Mouse (Mus musculus): Measurements from ENCODE around the gene Fnbp1l.

Fnbp1l gene

GRCm38 (mm10) chr3:122603229-122603628, 16.3 kb downstream of the Fnbp1l start:
- DNase-seq: peak; percentile 27 to 43

GRCm38 (mm10) chr3:122602370-122602769, 17.1 kb downstream of the Fnbp1l start:
- DNase-seq: peak in 1 of 2 experiments; percentile 23

DNA sequence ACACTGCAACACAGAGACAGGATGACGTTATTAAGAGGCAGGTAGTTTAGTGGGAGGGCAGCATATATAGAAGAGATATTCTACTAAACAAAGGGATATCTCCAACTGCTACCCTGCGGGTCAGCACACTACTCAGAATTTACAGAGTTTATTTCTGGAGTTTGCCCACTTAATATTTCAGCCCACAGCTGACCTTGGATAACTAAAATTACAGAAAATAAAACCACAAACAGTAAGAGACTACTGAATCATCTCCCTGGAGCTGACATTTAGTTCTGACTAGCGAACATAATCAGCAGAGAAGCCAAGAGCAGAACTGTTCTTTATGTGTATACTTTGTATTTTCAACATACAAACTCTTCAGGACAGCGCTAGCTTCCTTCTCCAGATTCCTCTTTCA, 20.2 kb downstream of the Fnbp1l start:
- no peak for DNase-seq

DNA sequence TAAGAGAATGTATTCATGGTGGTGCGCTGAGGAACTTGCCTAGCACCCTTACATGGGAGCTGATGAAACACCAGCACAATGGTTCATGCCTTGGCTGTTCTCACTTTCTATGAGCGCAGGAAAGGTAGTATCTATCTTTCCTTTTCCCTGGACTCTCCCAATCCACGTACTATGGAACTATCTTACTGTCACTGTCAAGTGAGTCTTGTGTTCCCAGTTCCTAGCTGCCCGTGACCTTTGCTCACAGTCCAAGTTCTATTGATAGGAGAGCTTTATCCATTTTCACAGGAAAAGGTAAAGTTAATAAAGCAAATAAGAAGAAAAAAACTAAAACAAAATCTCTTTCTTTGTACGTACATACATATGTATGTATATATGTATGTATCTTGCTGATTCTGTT, 28.7 kb downstream of the Fnbp1l start:
- no peak for DNase-seq

DNA sequence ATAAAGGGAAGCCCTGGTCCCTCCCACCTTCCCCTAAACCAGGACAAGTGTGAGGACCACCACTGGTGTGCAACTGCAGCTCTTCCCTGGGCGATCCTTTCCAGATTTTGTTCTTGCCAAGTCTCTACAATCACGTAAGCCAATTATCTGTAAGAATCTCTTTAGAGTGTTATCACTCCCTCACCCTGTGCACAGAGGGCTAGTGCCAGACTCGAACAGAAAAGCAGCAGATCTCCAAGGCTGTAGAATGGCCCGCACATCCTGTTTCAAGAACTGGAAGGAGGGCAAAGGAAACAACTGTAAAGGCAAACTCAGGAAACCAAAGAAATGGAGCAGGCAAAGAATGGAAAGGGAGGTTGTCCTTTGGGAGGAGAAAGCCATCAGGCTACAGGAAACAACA, 29.2 kb downstream of the Fnbp1l start:
- DNase-seq: no peak

GRCm38 (mm10) chr3:122586918-122587641, 32.4 kb downstream of the Fnbp1l start:
- no peak for DNase-seq

- DNase-seq: no peak
Measured at GRCm38 (mm10) chr3:122577360-122577759, 42.2 kb downstream of the Fnbp1l start.

GRCm38 (mm10) chr3:122574921-122575320, 44.6 kb downstream of the Fnbp1l start:
- DNase-seq: no peak

- DNase-seq: no peak
Measured at GRCm38 (mm10) chr3:122573426-122574286, 45.9 kb downstream of the Fnbp1l start.

GRCm38 (mm10) chr3:122566549-122566948, 53.0 kb downstream of the Fnbp1l start:
- DNase-seq: no peak

DNA sequence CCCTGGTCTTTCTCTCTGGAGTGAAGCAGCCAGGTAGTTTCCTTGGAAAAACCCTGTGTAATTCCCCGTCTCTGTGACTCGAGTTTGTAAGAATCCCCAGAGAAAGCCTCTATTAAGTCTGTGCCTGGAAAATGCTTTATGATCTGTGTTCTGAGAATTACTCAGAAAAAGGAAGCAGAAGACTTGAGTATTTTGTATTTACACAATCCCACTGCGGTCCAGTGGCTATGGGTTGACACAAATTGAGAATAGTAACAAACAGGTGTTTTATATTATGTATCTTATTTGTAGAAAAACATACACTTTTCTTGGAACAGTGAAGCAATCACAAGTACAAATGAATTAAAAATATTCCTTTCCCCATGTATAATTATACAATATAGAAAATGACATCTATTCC, 53.4 kb downstream of the Fnbp1l start:
- no peak for DNase-seq

GRCm38 (mm10) chr3:122565285-122565684, 54.2 kb downstream of the Fnbp1l start:
- peak in 1 of 2 experiments; percentile 60 for DNase-seq

GRCm38 (mm10) chr3:122557766-122558165, 61.7 kb downstream of the Fnbp1l start:
- no peak for DNase-seq

DNA sequence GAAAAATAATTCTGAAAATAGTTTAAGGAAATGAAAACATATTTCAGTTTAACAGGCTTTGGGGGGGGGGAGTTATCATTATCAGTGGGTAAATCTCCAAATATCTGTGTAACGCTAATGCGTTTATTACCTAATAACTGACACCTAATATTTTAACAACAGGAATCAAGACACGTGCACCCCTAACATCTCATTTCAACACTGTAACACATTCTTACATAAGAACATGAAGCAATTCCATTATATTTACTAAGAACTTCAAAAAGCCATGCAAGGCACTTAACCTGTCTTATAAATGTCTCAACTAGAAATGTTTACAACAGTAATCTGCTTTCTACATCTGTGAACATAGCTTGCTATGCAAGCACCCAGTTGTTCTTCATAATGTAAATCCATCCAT, 68.3 kb downstream of the Fnbp1l start:
- no peak for DNase-seq

- DNase-seq: no peak
Measured at GRCm38 (mm10) chr3:122547469-122547868, 72.0 kb downstream of the Fnbp1l start.

- no peak for DNase-seq
Measured at GRCm38 (mm10) chr3:122545346-122545745, 74.2 kb downstream of the Fnbp1l start.

DNA sequence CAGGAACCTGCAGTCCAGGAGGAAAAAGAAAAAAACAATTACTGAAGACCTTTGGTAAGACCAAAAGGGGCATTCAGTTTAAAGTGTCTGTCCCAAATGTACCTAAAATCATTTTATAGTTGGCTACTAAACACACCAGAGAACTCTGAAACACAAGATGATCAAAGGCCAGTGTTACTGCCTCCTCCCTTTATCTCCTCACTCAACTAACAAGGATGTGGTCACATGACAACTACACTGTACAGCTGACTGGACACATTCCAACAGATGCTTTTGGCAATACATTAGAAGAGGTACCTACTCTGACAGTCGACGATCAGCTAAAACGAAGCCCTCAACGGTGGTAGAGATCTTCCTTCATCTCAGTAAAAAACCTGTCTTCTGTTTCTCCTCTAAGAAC, 78.6 kb downstream of the Fnbp1l start:
- DNase-seq: no peak

- no peak for DNase-seq
Measured at GRCm38 (mm10) chr3:122539961-122540690, 79.4 kb downstream of the Fnbp1l start.

GRCm38 (mm10) chr3:122538851-122539250, 80.7 kb downstream of the Fnbp1l start:
- DNase-seq: no peak

DNA sequence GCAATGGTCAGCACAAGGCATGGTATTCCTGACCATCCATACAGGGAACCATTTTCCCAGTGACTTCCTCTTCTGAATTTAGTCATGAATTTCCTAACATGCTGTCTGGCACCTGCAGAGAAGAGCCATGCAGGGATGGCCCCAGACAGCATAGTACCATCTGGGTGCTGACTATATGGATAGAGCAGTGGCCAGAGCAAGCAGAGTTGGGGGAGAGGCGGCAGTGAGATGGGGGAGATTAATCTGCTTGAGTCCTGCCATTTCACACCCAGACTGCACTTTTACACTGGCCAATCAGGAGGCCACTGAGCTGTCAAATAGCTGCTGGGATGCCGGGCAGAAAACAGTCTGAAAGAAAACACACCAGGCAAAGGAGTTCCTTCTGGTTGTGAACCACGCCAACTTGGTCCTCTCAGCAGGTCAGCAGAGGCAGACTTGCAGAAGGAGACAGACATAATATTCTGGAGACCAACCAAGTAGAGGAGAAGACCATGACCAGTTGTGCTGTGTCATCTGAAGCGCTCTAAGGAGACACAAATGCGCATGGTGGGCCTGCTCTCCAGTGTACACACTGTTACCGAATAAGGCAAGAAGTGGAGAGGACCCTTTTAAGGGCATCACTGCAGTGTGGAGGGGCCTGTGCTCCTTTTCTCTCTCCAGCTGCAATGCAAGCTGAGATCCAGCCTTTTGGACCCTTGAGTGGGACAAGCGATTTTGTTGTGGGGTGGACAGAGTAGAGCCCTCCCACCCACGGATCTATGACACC, 83.4 kb downstream of the Fnbp1l start:
- no peak for DNase-seq

- no peak for DNase-seq
Measured at GRCm38 (mm10) chr3:122528477-122528876, 91.0 kb downstream of the Fnbp1l start.

GRCm38 (mm10) chr3:122521294-122521693, 98.2 kb downstream of the Fnbp1l start:
- no peak for DNase-seq

DNA sequence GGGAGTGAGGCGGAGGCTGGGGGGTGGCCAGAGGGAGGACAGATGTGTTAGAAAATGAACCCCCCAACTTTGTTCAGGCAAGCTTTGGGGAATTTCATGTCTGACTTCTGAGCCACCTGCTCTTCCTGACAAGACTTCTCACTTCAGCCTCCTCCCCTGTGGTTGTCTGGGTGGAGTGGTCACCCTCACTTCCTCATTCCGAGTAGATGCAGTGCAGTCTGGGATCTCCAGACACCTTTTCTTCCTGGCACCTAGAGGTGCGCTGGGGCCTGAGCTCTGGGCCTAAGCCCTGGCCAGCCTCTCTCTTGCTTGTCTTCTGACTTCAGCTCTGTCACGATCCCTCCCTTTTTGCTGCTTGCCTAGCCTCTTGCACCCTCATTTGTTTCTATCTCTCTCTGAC, 98.6 kb downstream of the Fnbp1l start:
- DNase-seq: peak in 1 of 2 experiments; percentile 20

Data from kidney, postnatal 25 days (tissue).